Mouse (Mus musculus) spleen, postnatal 0 days (tissue): Measurements from ENCODE around the gene Cpne4. TPM values are rescaled to one million over a fixed set of nuclear protein-coding genes. Genes with fewer than 3 reads are reported as not detected.

Source experiments
- polyA plus RNA-seq: library from polyadenylated mRNA; unstranded; fragments of >200 nt; fragmentation: Nextera tagmentation; extraction: Ambion mirVana; gene quantifications from 2 replicates; pipeline ENCODE4 v1.2.1, GENCODE M21; 2015

The Cpne4 gene
- polyA plus RNA-seq, result 0.08 and 0.17 TPM in 2 replicates

DNA sequence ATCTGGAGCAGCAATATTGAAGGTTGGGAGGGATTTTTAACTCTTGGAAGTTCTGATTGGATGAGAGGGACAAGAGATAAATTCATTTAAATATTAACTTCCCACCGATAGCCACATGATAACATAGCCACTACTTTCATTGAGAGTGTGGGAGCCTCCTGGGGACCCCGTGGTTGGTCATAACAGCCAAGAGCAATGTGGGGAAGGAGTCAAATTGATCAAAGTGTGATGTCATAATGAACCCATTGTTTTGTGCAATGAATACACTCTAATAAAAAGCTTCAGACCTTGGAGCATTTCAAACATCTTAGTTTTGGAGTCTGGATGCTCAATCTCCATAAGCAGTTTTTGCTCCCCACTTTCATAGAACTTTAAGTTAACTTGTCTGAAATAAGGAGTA is at the start of gene Cpne4:
Gene Cpne4, plus strand, starts transcription at position 301 of the 400 bp plus-strand sequence.

DNA sequence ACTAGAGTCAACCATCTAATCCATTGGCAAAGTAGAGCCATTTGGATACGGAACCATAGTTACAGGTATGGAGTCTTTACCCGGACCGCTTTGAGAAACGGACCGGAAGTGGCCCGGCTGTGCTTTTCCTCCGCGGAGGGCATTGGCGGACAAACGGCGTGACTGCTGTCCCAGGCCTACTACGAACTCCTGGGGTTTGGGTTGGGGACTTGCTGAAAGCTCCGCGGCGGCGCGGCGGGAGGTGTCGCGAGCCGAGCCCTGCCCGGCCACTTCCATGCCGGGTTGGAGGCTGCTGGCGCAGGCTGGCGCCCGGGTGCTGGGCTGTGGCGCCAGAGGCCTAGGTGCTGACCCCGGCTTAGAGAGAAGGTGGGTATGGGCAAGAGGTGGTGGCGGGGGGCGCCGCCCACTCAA is 506.1 kb downstream of the Cpne4 start, which contains the start of gene Mrpl3:
Gene Mrpl3, plus strand, starts transcription at position 93 of the 411 bp plus-strand sequence.

Other genes with a start within 250 kb of the Cpne4 start
- 1.5 and 1.7 TPM in 2 replicates for gene Acpp, start 209.5 kb upstream of the Cpne4 start, polyA plus RNA-seq